Mouse (Mus musculus) C2C12 (cell line): ENCODE data around the gene Cyb561d2.

Experiments
- CEBPB ChIP-seq: IDR thresholded peaks from one replicate; pipeline ENCODE4 v1.6.1; 2011; ENCODE audit warnings: low read depth, mild to moderate bottlenecking, control low read depth, moderate library complexity
- CTCF ChIP-seq: IDR thresholded peaks from one replicate; pipeline ENCODE4 v1.5.1; 2011; ENCODE audit not compliant: control insufficient read depth, insufficient read depth, insufficient read length
- MAX ChIP-seq: IDR thresholded peaks from one replicate; pipeline ENCODE4 v1.6.1; 2011; ENCODE audit warnings: mild to moderate bottlenecking, control low read depth
- MYOG ChIP-seq: IDR thresholded peaks from one replicate; pipeline ENCODE4 v1.6.1; 2011; ENCODE audit not compliant: control insufficient read depth, insufficient read length; ENCODE audit errors: extremely low read depth
- USF1 ChIP-seq: IDR thresholded peaks from one replicate; pipeline ENCODE4 v1.6.1; 2011; ENCODE audit warnings: low read depth, mild to moderate bottlenecking, control low read depth, moderate library complexity

DNA sequence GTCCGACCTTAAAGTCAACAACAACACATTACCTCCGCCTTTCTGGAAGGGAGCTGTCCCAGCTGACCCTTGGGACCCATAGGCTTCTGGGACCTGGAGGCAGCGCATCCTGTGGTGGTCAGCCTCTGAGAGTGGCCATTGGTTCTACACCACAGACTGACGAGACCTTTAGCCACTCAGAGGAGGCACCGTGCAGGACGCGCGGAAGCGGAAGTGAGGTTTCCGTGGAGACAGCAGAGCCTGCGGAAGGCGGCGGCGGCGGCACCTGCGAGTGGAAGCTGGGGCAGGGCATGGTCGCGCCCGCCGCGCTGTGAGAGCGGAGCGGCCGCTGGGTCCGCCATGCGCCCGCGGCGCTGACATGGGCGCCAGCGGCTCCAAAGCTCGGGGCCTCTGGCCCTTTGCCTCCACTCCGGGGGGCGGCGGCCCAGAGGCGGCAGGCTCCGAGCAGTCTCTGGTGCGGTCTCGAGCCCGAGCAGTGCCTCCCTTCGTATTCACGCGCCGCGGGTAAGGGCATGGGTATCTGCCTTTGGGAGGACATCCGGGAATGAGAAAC lies 21.1 kb upstream of the Cyb561d2 start, which contains the start of gene Tusc2:
- TF ChIP-seq MAX, result no peak
- TF ChIP-seq CTCF, result no peak
- no peak for TF ChIP-seq MYOG
- TF ChIP-seq CEBPB, result no peak
- TF ChIP-seq USF1, result no peak
